Mouse (Mus musculus) heart, adult 9 months (tissue): ENCODE measurements around the gene Atrnl1.
A peak's percentile ranks its signal among the peaks of the same experiment; 100 is the strongest.

ENCODE experiments used
- DNase-seq, 2 experiments: peaks; one replicate each; pipeline ENCODE4 v3.0.0; 2022; ENCODE audit warnings: low spot score in 2 of 2

Gene Atrnl1

DNA sequence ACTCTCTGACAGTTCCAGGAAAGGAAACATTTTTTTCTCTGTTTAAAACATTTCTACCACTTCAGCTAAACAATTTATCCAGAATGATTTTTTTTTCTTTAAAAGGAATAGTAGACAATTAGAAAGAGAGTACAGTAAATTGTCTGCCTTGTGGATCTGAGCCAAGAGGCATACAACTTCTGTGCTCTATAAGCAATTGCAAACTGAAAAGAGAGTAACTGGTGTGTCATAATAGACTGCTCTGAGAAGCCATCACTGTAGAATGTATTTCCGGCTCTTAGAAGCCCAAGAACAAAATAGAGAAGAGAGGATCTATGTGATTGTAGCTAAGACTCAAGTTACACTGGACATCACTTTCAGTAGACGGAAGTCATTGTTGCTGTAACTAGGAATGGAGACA lies 458.1 kb downstream of the Atrnl1 start:
- DNase-seq: no peak

DNA sequence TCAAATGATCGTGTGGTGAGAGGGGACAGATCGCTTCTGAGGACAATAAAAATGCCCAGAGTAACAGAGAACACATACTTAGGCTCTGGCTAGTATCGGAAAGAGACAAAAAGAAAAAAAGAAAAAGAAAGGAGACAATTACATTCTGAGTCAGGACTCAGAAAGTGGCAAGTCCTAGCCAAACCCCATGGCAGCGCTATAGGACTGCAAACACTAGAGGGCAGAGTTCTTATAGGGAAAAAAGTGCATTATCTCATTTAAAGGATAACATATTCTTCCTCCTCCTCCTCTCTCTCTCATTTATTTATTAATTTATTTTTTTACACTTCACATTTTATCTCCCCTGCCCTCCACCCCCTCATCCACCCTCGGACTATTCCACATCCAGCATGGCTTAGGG lies 461.6 kb downstream of the Atrnl1 start:
- no peak for DNase-seq

DNA sequence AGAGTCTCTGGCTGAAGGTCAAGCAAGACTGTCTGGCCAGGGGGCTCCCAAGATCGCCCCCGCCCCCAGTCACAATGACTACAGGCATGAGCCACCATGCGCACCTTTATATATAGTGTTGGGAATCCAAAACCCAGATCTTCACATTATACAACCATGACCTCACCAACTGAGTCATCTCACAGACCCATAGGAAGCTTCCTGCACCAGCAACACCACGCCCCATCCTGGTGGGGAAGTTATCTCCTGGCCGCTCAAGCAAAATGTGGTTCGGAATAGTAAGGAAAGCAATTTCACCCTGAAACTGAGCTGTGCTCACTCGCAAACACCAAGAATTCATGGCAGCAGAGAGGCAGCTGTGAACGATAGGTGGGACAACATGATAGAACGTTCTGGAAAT lies 462.0 kb downstream of the Atrnl1 start:
- DNase-seq: no peak

DNA sequence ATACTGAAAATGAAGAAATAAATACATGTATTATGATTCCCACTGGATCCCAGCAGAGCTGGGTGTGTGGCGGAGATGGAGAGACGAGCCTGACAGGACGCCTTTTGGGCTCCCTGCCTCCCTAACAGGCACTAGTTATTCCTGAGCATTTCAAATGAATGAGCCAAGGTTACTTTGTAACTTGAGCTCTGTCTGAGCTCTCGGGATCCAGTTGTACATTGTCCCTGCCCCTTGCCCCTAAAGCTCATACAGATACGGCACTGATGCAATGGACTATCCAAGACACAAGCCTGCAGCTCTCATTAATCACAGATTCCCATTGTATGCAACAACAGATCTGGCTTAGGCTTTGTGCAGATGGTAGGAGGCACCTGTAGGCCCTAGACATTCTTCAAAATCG lies 464.4 kb downstream of the Atrnl1 start:
- DNase-seq: no peak

DNA sequence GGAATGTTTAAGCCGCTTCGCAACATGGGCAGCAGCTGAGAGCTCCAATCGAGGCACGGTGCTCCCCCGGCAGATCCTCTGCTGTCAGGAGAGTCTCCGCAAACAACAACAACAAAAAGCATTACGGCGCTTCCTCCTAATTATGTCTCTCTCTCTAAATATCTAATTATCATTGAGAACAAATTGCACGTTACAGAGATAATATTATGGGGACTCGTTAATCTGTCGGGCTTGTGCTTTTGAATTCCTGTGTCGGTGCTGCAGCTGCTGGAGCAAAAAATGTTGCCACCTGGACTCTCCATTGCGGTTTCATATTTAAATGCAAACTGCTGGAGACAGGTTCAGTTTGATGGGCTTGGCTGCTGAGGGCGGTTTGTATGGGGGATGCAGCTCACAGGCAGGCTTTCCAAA lies 466.1 kb downstream of the Atrnl1 start:
- no peak for DNase-seq

DNA sequence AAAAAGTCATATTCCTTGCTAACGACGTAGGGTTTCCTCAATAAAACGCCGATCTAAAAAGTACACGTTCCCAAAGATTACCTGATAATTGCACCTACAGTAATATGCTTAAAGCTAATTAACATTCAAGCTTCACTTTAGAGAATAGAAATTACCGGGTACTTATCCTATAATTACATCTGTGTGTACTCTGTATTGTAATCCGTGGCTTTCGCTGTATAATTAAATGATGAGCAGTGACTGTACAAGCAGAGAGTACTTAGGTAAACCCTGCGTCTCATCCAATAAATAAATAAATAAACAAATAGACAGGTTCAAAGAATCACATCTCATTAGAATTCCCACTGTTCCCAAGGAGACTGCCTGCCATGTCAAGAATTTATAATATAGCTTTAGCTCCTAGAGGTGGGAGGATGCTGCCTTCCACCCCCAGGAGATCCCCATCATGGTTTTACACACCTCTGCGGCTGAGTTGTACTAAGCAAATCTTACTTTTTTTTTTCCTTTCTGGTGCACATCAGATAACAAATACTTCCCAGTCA lies 466.8 kb downstream of the Atrnl1 start:
- DNase-seq: no peak

DNA sequence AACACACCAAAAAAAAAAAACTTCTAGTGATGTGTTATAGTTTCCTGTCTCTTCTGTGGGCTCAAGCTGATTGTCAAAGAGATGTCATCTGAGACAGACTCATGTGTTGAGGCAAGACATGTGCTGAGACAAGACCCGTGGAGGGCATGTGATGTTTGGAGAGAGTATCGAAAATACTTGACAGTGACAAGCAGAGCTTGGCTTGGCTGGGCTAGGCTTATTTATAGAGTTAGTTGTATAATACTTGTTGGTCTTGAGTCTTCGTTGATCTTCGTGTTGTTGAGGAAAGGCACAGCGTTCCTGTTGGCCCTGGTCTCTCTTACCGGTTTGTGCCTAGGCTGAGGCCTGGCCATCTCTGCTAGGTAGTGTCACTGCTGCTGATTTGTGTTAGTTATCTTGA lies 469.3 kb downstream of the Atrnl1 start:
- no peak for DNase-seq

DNA sequence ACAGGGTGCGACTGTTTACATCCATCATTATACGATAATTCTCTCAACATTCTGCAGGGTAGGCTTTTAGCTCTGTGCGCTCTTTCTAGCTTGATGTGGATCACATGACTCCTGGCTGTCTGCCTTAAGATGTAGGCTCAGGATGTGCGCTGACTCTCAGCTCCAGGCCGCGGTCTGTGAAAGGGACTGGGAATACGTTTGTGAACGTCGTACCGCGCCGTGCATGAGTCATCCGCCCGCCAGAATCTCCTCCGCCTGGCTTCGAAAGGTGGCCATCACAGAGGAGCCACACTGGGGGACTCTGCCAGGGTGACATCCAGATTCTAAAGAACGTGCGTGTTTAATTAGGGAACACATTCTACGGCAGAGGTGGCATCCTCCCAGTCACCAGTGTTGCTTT lies 471.9 kb downstream of the Atrnl1 start:
- no peak for DNase-seq

DNA sequence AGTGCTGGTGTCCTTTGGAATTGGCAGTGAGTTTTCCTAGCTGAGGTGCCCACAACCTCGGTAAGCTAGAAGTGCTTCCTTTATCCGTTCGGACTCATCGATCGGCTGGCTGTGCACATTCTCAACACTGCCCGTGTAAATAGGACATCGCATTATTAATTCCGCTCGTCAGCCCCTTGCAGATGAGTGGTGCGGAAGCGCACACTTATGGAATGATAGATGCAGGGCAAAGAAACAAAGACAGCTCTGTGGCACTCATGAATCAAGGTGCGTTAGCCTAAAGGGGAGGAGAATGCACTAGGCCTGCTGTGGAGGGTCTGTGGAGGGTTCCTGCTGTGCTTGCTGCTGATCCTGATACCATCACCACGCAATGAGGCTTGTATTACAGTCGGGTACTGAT lies 474.0 kb downstream of the Atrnl1 start:
- no peak for DNase-seq

DNA sequence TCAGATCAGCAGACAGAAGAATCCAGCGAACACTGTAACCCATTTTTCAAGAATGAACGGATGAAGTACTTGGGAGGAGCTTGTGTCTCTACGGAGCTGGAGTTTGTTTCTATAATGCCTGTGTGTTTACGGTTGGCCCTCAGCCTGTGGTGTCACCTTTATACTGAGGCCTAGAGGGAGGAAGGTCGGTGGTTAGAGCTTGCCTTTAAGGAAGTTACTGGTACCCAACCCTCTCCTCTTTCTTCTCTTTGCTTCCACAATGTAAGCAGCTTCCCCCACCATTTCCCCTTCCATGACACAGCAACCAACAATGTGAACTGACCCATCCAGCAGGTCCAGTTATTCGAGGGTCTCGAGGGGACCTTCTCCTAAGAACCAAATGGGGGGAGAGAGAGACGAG lies 475.9 kb downstream of the Atrnl1 start:
- no peak for DNase-seq

DNA sequence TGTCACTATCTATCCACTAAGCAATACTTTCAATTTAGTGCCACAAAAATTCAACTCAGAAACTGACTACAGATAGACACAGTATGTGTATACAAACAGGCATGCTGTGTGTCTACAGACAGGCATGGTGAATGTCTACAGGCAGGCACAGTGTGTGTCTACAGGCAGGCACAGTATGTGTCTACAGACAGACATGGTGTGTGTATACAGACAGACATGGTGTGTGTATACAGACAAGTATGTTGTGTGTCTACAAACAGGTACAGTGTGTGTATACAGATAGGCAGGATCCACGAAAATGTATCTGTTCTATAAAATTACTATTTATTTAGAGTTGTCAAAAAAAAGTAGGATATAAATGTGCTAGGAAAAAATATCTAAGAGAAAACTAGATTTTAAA lies 477.1 kb downstream of the Atrnl1 start:
- no peak for DNase-seq

DNA sequence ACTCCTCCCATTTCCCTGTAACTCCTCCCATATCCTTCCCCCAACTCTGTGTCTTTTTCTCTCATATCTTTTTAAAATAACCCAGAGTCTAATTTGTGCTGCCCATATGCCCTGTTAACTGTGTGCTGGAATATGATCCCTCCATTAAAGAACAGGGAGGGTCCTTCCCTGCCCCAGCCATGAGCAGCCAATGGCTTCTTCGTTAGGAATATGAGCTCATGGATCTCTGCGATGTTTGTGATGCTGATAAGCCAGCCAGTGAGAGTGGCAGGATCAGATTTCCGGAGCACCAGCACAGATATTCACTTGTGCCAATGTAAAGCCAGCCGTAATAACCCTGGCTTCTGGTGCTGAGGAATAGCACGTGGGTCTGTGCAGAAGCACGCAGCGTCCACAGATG lies 477.6 kb downstream of the Atrnl1 start:
- DNase-seq: no peak

DNA sequence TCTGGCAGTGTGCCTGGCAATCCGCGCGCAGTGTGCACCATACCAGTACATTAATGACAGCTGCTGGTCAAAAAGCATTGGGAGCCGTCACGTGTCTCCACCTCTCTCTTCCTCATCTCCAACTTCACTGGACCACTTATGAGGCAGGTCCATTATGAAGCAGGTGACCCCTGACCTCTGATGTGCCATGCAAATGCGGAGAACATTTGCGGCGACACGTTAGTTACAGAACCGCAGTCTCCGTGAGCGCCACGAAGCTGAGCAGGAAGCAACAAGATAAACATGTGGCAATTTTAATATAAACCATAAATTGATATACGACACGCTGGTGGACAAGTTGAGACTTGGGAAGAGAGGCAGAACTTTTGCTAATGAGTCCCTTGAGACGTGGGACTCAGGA lies 481.1 kb downstream of the Atrnl1 start:
- DNase-seq: no peak

DNA sequence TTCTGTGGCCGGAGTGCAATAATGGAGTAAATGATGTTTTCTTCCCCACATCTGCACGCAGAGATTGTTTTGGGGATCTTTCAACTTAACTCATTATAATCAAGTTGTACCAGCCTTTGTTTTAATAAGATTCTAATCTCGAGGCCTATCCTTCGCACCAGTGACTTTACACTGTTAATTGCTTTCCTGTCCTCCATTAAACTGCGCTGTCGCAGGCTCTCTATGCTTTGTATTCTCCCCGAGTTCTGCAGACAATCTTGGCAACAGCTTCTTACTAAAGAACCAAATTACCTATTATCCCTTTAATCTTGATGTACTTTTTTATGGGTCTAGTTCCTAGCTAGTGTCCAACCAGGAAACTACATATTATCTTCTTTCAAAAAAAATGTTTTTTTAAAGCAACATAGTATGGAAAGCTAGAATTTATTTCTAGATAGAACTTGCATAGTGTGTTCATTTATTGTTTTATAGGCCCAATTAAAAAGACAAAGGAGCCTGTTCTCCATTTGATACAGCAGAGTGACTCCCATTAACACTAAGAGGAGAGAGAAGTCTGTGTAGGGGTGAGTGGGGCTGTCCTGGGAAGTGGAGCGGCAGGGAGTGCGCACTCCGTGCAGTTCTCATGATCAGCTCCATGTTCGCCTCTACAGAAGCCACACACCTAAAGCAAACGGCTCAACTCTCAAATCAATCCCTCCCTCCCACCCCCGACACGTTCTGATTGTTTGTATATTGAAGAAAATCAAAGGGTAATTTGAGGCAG lies 484.1 kb downstream of the Atrnl1 start:
- DNase-seq: no peak

DNA sequence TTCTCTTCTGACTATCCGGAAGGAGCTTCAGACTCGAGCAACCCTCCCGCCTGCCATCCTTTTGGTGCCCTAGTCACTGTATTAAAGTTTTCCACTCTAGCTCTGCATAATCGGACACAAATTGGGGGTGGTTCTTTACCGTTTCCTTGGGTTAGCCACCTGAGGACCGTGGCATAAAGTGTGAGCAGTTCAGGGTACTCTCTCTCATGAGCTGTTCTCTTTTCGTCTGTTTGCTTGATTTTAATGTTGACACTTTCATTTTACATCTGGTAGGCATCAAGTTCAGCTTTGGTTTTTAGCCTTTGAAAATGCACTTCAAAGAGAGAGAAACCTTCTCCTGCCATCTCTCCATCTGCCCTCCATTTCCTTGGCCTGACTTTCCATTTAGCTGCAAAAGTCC lies 484.9 kb downstream of the Atrnl1 start:
- DNase-seq: no peak

DNA sequence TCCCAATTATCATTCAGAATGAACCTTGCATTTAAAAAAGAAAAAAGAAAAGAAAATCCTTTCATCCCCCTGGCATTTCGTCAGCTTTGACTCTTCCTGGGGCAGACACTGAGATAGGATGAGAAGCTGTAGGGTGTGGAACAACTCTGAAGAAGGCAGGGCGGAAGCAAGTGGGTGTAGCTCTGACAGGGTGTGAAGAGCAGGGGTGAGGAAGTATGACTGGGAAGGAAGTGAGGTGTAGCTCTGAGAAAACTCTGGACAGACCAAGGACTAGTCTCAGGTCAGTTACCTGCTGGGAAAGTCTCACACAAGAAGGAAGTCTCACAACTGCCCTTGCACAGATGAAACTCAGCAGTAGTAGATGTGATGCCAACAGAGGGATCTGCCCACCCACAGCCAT lies 486.4 kb downstream of the Atrnl1 start:
- no peak for DNase-seq

DNA sequence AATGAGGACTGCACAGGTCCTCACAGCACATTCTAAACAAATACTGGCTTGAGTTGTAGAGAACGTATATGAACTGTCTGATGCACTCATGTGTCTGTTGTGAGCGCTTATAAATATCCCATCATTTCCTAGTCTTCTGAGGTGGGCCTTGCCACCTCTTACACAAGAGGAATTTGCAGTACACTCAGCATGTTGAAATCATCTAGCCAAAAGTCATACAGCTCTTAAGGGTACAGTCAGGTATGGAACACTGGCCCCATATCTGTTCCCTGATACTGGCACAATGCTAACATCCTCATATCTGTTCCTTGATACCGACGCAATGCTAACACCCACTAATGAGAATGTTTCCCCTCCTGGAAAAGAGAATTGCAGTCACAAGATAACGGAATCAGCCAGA lies 488.7 kb downstream of the Atrnl1 start:
- no peak for DNase-seq

DNA sequence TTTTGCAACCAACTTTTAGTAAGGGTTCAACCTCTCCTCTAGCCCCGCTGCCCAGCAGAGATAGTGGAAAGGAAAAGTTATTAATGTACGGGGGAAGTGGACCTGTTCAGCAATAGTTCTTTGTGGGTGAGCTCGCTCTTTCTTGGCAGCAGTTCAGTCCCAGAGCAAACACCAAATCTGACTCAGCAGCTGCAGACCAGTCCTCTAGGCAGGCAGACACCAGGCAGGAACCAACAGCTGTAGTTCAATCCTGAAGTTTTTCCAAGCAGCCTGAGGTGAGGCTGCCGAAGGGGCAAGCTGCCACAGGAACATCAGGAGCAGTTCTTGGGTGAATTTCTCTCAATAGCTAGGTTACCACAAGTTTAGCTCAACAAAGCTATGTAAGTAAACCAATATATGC lies 489.5 kb downstream of the Atrnl1 start:
- no peak for DNase-seq

DNA sequence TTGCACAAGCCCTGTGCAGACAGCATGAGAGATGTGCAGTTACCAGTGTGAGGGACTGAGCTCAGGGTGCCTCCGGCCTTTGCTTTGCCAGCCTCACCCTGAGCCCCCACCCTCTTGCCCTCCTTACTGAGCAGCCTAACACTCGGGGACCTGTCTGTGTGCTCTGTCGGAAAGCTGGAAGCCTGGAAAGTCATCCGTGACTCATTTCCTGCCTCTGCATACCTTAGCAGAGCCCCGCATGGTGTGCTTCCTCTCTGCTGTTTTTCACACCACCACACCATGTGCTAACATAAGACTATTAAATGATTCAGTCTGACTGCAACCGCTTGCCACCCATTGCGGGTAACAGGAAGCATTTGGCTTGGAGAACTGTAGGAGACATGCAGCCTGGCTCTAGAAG lies 493.7 kb downstream of the Atrnl1 start:
- DNase-seq: peak in 1 of 2 experiments; percentile 30

DNA sequence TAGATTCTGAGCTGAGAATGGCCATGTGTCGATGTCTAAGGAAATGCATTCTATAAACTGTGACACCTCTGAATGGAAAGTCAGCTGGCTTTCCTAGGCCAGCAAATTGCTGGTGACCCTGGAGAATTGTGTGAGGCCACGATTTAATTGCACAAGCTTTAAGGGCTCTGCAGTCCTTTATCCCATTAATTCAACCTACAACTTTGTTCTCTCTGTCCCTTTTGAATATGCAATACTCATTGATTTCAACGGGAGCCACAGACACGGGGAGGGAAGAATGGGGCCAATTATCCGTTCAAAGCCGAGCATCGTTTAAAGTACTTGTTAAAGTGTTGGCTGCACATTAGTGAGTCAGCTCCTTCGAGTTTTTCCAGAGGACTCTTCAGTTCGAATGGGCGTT lies 496.8 kb downstream of the Atrnl1 start:
- no peak for DNase-seq

DNA sequence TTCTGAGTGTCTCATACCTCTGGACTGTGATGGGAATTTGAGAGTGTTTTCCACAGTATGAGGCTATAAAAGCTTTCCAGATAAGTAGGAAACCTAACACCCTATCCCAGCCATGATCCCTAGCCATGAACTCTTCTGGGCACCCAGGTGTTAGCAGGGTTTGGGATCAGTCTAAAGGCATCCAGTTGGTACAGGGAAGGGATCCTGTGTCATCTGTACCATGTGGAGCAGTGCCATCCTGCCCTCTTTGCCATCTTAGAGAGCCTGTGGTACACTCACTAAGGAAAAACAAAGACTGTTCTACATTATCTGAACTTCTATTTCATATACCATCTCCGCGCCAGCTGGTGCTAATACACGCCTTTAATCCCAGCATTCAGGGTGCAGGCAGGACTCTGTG lies 499.7 kb downstream of the Atrnl1 start:
- no peak for DNase-seq

DNA sequence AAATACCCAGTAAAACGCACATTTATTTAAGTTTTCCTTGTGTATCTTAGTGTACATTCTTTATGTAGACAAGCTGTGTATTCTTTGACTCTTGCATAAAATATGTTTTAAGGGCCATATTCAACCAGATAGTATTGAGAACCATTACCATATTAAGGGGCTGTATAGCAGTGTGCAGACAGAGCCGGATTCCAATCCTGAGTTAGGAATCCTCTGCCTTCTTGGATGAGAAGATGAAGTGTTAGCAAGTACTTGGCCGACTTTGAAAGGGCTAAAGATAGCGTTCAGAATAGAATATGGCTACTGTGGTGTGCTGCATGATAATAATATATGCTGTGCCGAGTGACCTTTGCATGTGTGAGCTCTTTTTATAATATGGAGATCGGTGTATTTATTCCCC lies 500.5 kb downstream of the Atrnl1 start:
- DNase-seq: no peak

DNA sequence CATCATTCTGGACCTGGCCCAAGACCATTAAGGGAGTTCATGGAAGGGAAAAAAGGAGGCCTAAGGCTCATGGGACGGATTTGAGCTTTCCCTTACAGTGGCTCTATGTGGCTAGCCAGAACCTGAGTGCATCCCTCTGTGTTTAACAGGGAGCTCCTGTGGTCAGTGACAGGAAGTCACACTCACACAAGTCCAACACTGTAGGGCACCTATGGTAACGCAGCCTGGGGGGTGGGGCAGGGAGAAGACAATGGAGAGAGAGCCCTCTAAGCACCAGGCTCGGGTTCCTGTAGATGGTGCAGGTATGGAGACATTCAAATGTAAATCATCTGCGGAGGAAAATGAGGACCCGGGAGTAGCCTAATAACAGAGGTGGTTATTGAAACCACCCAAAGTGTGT lies 501.3 kb downstream of the Atrnl1 start:
- no peak for DNase-seq

DNA sequence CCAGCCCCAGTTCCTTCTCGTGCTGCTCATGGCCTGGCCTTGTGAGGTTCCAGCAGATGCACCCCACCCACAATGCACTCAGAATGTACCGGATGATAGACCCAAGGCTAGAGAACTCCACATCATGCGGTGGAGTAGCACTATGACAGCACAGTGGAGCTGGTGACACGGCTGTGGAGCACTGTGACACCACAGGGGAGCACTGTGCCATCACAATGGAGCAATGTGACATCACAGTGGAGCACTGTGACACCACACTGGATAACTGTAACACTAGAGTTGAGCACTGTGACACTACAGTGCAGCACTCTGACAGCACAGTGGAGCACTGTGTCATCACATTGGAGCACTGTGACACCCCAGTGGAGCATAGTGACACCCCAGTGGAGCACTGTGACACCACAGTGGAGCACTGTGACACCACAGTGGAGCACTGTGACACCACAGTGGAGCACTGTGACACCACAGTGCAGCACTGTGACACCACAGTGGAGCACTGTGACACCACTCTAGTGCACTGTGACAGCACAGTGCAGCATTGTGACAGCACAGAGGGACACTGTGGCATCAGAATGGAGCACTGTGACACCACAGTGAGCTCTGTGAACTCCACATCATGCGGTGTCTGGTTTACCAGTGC lies 502.4 kb downstream of the Atrnl1 start:
- DNase-seq: no peak
